Mouse (Mus musculus): ENCODE data around the gene Fcgr3.

Fcgr3 gene

GRCm38 (mm10) chr1:171050774-171051173, 14.0 kb downstream of the Fcgr3 start:
- DNase-seq (ENCODE audit: low spot score), result no peak

GRCm38 (mm10) chr1:171049263-171049662, 15.5 kb downstream of the Fcgr3 start:
- DNase-seq (ENCODE audit: low spot score), result no peak

- no peak for DNase-seq (ENCODE audit: low spot score)
Observed at GRCm38 (mm10) chr1:171046501-171046900, 18.2 kb downstream of the Fcgr3 start.

GRCm38 (mm10) chr1:171045079-171045465, 19.7 kb downstream of the Fcgr3 start:
- no peak for DNase-seq (ENCODE audit: low spot score)

- peak; percentile 87 for DNase-seq (ENCODE audit: low spot score)
Observed at GRCm38 (mm10) chr1:171044365-171045078, 20.2 kb downstream of the Fcgr3 start.

GRCm38 (mm10) chr1:171043594-171044153, 21.1 kb downstream of the Fcgr3 start:
- DNase-seq (ENCODE audit: low spot score), result no peak

GRCm38 (mm10) chr1:171039880-171040279, 24.9 kb downstream of the Fcgr3 start:
- no peak for DNase-seq (ENCODE audit: low spot score)

GRCm38 (mm10) chr1:171039135-171039534, 25.6 kb downstream of the Fcgr3 start:
- no peak for DNase-seq (ENCODE audit: low spot score)

GRCm38 (mm10) chr1:171037861-171038721, 26.6 kb downstream of the Fcgr3 start:
- peak; percentile 88 for DNase-seq (ENCODE audit: low spot score)

GRCm38 (mm10) chr1:171036550-171037324, 28.0 kb downstream of the Fcgr3 start:
- peak; percentile 79 for DNase-seq (ENCODE audit: low spot score)

GRCm38 (mm10) chr1:171035611-171036010, 29.1 kb downstream of the Fcgr3 start:
- DNase-seq (ENCODE audit: low spot score), result no peak

GRCm38 (mm10) chr1:171034201-171034600, 30.5 kb downstream of the Fcgr3 start:
- no peak for DNase-seq (ENCODE audit: low spot score)

- DNase-seq (ENCODE audit: low spot score), result peak; percentile 83
Observed at GRCm38 (mm10) chr1:171033756-171034155, 31.0 kb downstream of the Fcgr3 start.

- no peak for DNase-seq (ENCODE audit: low spot score)
Observed at GRCm38 (mm10) chr1:171033196-171033595, 31.5 kb downstream of the Fcgr3 start.

- no peak for DNase-seq (ENCODE audit: low spot score)
Observed at GRCm38 (mm10) chr1:171032691-171033090, 32.0 kb downstream of the Fcgr3 start.

GRCm38 (mm10) chr1:171031752-171032151, 33.0 kb downstream of the Fcgr3 start:
- no peak for DNase-seq (ENCODE audit: low spot score)

- no peak for DNase-seq (ENCODE audit: low spot score)
Observed at GRCm38 (mm10) chr1:171019311-171019950, 45.3 kb downstream of the Fcgr3 start.

GRCm38 (mm10) chr1:171018737-171019136, 46.0 kb downstream of the Fcgr3 start, which contains the start of gene Fcgr4:
Gene Fcgr4 (plus strand): TSS chr1:171018920.
- no peak for DNase-seq (ENCODE audit: low spot score)

- DNase-seq (ENCODE audit: low spot score), result no peak
Observed at GRCm38 (mm10) chr1:171017468-171018158, 47.1 kb downstream of the Fcgr3 start.

GRCm38 (mm10) chr1:171016676-171017356, 47.9 kb downstream of the Fcgr3 start:
- no peak for DNase-seq (ENCODE audit: low spot score)
